Mouse (Mus musculus): ENCODE results near the gene Katnb1. TPM values are rescaled to one million over a fixed set of nuclear protein-coding genes. Genes with fewer than 3 reads are reported as not detected.

The Katnb1 gene
- total RNA-seq, 2 experiments from 2014 or later, result 4.8 to 5.1 TPM

DNA sequence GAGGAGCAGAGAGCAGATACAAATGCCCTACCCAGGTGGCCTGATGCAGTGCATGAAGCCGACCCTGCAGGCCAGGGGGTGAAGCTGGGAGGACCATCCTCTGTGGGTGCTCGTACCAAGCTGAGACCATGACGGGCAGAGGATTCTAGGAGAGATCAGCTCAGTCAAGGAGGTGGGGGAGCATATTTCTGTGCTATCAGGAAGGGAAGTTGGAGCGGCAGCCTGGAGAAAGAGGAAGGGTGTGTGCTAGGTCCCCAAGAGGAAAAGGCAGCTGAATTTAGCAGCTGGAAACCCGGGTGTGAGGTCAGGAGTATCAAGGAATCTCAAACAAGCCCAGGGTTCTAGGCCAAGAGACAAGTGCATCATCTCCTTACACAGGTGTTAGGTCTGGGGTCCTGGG is 59.6 kb downstream of the Katnb1 start:
- peak; percentile 60 to 81 for DNase-seq

DNA sequence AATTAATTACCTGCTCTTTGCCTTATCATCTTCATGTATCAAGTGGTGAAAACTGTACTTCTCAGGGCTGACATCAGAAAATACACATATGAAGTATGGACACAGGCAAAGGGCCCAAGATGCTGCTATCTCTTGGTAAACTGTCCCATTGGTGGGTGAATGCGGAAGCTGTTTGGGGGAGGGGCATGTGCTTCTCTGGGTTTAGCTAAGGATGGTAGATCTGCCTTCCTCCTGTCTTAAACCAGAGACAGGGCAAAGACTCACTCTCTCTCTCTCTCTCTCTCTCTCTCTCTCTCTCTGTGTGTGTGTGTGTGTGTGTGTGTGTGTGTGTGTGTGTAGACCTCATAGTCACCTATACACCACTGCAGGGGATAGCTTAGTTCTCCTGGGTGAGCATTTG is 60.0 kb downstream of the Katnb1 start:
- peak in 1 of 2 experiments; percentile 66 for DNase-seq

DNA sequence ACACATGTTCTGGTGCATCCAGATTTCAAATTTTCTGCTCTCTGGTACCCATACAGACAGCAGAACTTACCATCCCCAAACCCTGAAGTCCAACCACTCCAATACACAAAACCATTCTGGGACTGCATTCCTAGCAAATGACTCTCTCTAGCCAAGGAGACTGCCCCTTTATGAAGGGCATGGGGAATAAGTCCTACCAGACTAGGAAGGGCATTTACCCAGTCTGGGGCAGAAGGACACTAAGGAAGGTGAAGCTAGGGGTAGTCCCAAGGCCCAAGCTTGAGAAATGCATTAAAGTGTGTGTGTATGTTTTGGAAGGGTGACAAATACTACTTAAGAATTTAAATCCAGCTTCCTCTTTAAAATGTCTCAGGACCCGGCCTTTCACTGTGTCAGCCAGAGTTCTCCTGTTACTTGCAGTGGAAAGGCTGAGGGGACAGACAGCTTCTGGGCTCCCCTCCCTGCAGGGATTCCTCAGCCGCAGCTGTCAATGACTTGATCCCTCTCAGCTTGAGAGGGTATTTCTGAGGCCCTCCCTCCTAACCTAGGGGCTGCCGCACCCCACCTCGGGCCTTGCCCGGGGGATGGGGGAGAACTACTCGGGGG is 60.6 kb downstream of the Katnb1 start:
- peak in 1 of 2 experiments; percentile 64 for DNase-seq

DNA sequence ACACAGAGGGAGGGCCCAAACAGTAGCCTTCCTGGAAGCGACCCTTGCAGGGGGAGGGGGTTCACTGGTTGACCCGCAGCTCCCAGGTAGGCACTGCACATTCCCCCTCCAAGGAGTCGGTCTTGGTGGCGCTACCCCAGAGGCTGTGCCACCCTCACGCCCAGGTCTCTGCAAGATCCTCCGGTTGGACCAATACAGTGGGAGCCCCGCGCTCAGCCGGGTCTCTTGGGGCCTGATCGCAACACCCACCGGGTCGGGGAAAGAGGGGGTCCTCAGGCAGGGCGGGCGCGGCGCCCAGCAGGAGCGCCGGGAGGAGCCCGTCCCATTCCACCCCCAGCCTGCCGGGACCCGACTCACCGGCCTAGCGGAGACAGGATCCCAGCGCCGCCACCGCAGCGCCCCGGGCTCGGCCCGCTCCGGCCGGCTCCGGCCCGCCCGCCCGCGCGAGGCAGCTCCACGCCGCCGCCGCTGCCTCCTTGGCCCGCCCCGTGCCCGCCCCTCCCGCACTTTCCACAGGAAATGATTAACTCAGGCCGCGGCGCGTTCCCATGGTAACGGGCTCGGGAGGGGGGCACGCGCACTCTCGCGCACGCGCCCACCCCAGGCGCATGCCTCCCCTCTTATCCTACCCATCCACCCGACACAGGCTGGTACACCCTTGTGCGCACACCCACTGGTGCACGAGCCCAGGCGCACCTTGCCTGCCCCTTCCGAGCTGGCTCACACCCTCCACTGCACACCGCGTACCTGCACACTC is 61.3 kb downstream of the Katnb1 start:
- DNase-seq, result peak; percentile 84 to 87

DNA sequence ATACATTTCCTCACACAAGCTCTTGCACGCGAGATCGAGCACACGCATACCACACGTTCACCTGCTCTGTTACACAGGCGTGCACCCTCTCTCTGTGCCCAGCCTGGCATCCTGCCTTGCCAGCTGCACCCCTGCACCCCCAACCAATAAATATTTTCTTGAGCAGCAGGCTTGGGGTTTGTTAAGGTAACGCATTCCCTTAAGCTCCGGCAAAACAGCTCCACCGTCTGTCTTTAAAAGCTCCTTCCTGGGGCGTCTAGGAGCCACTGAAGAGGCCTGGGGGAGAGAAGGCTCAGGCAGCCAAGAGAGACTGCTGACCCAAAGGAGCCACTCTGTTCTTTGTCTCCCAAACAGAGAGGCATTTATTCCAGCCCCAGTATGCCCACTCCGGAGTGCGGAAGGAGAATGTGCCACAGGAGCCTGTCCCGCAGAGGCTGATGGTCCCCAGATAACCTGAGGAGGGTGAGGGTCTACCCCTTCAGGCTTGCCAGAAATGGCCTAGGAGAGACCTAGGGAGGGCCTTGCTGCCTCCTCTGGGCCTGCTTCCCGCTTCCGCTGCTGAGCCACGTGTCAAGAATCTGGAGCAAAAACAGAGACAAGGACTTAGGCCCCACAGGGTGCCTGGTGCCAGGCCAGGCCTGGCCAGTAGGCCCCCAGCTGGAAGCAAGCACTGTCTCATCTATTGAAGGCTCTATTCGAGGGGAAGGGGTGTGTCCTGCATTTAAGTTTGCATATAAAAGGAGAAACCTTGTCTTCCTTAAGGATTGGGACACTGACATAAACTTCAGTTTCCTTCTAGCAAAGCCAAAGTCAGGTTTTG is 62.2 kb downstream of the Katnb1 start:
- no peak for DNase-seq

DNA sequence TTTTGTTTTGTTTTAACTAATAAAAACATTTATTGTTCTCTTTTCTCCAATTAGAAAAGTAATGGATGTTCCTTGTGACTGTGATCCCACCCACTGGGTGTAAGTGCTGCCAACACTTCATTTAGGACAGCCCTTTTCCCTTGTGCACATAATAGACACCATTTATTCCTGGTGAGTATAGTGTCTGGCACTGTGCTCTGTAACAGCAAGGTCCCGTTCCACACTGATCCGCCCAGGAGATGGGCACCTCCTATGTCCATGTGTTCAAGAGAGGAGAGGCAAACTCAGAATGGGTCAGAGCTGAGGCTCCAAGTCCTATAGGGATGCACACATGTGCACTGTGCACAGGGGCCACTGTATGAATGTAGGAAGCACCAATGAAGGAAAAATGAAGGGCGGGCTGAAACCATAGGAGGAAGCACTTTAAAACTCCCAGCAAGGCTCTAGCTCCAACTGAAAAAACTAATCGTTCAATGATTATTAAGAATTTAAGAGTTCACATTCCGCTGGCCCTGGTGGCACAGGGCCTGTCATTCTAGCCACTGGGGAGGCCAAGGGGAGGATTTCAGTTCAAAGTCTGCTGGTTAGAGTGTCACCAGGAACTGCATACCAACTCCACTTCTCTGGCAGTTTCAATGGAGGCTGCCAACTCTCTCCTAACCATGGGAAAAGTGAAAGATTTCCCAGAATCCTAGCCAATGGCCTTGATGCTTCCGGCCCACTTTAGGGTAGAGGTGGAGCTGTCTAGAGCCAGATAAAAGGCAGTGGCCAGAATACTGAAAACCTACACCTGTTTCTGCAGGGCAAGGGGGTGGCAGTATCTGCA is 63.0 kb downstream of the Katnb1 start:
- DNase-seq, result no peak

DNA sequence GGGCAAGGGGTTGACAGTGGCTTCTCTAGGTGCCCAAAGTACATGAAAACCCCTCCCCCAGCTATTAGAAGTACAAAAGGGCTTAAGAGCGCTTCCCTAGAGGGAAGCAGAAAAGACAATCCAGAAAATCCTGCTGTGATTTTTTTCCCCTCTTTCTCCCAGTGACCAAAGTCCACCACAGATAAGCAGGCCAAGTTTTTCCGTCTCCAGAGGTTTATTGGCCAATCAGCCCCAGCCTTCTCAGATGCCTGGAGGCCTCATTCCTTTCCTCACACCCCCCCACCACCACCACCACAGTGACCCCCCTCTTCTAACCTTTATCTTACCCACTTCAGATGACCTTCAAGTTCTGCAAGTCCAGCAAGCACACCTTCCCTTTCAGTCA is 63.6 kb downstream of the Katnb1 start:
- DNase-seq, result no peak

DNA sequence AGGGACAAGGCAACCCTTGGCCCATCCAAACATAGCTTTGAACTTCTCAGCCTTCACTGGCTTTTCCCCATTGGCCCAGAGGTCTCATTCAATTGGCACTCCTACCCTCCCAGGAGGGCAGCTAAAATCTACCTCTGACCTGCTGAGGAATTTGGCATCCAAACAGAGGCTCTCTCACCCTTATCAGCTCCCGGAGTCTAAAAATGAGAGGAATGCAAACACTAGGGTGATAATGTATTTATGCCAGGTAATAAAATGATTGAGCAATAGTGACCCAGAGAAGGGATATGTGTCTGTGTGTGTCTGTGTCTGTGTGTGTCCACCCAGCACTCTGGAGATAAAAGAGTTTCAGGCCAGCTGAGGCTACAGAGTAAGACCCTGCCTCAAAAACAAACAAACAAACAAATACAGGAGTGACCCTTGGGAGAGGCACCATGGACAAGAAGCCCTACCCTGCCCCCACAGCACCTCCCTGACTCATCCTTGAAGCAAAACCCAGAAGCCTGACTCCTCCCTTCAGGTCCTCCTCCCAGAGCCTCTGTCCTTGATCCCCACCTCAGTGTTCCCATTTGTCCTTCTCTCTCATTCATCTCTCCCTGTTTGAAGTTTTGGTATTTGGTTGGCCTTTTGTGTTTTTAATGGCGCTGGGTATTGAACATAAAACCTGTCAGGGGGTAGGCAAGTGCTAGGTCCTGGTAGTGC is 65.2 kb downstream of the Katnb1 start:
- DNase-seq, result no peak

DNA sequence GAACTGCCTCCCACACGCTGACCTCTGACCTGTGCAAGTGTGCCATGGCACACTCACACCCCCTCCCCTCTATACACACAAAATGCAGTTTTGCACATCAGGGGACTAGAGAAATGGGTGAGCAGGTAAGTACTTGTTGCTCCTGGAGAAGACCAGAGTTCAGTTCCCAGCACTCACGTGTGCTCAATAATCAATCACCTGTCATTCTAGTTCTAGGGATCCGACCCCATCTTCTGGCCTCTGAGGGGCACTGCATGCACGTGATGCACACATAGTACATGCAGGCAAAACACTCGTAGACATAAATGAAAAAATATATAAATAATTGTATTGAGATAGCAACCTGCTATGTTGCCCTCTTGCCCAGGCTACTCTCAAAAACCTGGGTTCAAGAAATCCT is 65.9 kb downstream of the Katnb1 start:
- DNase-seq, result no peak

DNA sequence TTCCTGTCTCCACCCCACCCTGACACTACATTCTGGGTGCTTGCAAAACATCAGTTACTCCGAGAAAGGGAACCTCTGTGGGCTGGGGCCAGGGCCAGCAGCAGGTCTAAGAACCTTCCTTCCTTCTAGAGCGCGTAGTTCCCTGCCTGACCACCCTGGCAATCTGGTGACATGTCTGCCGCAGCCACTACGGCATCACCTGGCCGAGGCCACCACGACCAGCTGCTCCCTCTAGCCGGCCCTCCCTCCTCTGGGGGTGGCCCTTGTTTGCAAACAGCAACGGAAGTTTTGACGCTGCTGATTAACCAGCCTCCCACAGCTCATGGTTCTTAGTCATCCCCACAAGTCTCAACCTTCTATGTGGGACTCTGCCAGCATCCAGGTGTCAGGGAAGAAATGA is 68.4 kb downstream of the Katnb1 start:
- DNase-seq, result no peak

DNA sequence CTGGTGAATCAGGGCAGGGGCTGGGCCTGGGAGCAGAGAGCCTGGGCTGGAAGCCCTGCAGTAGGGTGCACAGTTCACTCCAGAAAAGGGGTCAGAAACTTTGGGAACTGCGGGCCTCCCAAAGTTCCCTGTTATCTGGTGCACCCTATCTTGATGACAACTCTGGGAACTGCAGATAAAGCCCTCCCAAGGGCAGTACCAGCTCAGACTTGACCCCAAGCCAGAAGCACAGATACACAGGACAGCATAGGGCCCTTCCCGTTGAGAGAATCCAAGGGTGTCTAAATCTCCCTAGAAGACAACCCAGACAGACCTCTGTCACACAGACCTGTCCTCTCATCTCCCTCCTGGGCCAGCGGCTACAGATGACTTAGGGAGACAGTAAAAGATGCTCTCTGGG is 69.6 kb downstream of the Katnb1 start:
- no peak for DNase-seq

Other genes with a start within 250 kb of the Katnb1 start
- 100 to 1,000 TPM; 627 to 660 TPM for gene Coq9, start 242.9 kb upstream of the Katnb1 start, total RNA-seq (2021)
- gene Ciapin1, start 242.8 kb upstream of the Katnb1 start, total RNA-seq (2021), result 10 to 100 TPM; 66.6 to 74.8 TPM
- 10 to 100 TPM; 62.3 to 65.6 TPM for gene Polr2c, start 223.7 kb upstream of the Katnb1 start, total RNA-seq (2021)
- gene Dok4, start 204.9 kb upstream of the Katnb1 start, total RNA-seq (2021), result 10 to 100 TPM; 11.9 to 16.6 TPM
- gene Ccdc102a, start 163.1 kb upstream of the Katnb1 start, total RNA-seq (2021), result 1 to 10 TPM; 3.8 to 4.1 TPM
- under 1 TPM in 1 of 2 experiments, not detected in 1; 0.41 TPM for gene Adgrg5, start 157.5 kb upstream of the Katnb1 start, total RNA-seq (2021)
- 10 to 100 TPM; 60.8 to 62.2 TPM for gene Adgrg1, start 106.4 kb upstream of the Katnb1 start, total RNA-seq (2021)
- 1 to 10 TPM; 1.5 TPM for gene Adgrg3, start 63.5 kb upstream of the Katnb1 start, total RNA-seq (2021)
- not detected for gene Drc7, start 26.1 kb upstream of the Katnb1 start, total RNA-seq (2021)
- 10 to 100 TPM; 73.0 to 91.6 TPM for gene Kifc3, start 121.6 kb downstream of the Katnb1 start, total RNA-seq (2021)
- gene Cngb1, start 225.4 kb downstream of the Katnb1 start, total RNA-seq (2021), result 1 to 10 TPM in 1 of 2 experiments, under 1 TPM in 1; 0.39 to 1.1 TPM
- gene Tepp, start 229.4 kb downstream of the Katnb1 start, total RNA-seq (2021), result not detected

Measured in heart, adult 18-20 months (tissue).